Mouse (Mus musculus): ENCODE data around the gene Muc13.

Muc13 gene

GRCm38 (mm10) chr16:33828496-33828895 lies 34.7 kb downstream of the Muc13 start:
- no peak for DNase-seq (ENCODE audit: low spot score)

GRCm38 (mm10) chr16:33829301-33829831 lies 35.5 kb downstream of the Muc13 start, which contains the start of gene Itgb5:
TSS of gene Itgb5 (plus strand) at chr16:33829665.
- DNase-seq (ENCODE audit: low spot score): peak; percentile 75

GRCm38 (mm10) chr16:33829842-33830511 lies 36.1 kb downstream of the Muc13 start:
- DNase-seq (ENCODE audit: low spot score): peak; percentile 33

- DNase-seq (ENCODE audit: low spot score): no peak
These were observed 36.8 kb downstream of the Muc13 start for GRCm38 (mm10) chr16:33830512-33831105.

GRCm38 (mm10) chr16:33832057-33832456 lies 38.2 kb downstream of the Muc13 start:
- DNase-seq (ENCODE audit: low spot score): no peak

- DNase-seq (ENCODE audit: low spot score): no peak
These were observed 39.0 kb downstream of the Muc13 start for GRCm38 (mm10) chr16:33832728-33833428.

DNA sequence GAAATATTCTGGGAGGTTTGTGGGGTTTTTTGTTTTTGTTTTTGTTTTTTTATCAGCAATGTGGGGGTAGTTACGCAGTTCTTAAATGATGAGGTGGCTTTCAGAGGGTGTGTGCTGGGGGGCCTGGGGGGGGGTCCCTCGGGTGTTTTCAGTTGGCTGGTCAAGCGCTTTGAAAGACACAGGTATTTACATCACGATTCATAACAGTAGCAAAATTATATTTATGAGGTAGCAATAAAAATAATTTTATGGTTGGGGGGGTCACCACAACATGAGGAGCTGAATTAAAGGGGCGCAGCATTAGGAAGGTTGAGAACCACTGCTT lies 39.6 kb downstream of the Muc13 start:
- no peak for DNase-seq (ENCODE audit: low spot score)

GRCm38 (mm10) chr16:33833781-33834482 lies 40.1 kb downstream of the Muc13 start:
- no peak for DNase-seq (ENCODE audit: low spot score)

DNA sequence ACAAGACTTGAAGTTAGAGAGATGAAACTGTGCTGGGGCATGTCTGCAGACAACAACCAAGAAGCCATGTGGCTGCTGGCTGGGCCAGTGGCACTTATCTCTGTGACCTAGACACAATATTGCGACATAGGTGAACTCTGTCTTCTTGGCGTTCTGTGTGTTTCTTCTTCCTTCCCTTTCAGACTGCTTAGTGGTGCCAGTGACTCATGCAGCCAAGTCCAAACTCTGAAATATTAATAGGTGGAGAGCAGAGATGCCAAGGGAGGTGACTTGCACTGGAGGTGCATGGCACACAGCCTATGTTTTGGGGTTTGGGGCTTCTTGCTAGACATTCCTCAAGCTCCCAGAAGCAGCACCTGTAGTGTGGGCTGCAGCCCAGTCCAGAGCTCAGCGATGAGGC lies 42.8 kb downstream of the Muc13 start:
- no peak for DNase-seq (ENCODE audit: low spot score)

GRCm38 (mm10) chr16:33837191-33837590 lies 43.4 kb downstream of the Muc13 start:
- DNase-seq (ENCODE audit: low spot score): no peak

DNA sequence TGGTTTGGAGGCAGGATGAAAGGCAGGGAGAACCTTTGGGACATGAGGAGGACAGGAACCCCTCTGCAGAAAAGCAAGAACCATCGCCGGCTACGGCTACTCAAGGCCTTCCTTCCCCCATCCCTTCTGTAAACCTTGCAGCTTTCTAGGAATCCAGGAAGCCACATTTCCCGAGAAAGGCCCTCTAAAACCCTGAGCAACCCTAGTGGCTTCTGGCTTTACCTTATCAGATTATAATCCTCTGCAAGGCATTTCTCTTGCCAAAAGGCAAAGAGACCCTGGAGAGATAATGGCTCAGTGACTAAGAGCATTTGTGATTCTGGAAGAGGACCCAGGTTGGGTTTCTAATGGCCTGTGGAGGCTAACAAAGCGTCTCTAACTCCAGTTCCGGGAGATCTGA lies 46.8 kb downstream of the Muc13 start:
- DNase-seq (ENCODE audit: low spot score): no peak

DNA sequence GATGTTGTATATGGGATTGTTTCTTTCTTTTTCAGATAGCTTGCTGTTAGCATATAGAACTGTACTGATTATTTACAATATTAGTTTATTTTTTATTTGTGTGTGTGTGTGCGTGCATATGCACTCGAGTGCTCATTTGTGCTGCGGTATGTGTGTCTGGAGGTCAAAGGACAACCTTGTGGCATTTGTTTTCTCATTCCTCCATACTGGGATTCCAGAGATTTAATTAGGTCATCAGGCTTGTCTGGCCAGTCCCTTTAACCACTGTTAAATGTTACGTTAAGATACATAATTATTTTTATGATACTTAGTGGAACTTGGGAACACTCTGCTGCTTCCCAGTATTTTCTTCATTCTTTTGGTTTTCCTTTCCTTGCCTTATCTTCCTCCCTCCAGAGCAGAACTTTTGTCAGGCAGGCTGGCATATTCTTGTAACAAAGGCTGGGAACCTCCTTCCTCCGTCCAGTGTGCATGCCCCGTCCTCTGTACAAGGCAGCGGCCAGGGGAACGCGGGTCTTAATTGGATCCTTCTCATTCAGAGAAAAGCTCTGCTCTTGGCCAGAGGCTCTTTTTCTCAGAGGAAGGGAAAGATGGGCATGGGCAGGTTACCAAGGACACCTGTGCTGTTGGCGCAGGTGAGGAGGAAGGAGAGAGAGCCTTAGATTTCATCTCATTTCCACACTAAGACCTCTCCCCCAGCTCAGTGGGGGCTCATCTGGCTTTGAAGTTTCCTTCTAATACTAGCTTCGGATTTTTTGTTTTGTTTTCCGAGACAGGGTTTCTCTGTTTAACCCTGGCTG lies 48.4 kb downstream of the Muc13 start:
- DNase-seq (ENCODE audit: low spot score): no peak

DNA sequence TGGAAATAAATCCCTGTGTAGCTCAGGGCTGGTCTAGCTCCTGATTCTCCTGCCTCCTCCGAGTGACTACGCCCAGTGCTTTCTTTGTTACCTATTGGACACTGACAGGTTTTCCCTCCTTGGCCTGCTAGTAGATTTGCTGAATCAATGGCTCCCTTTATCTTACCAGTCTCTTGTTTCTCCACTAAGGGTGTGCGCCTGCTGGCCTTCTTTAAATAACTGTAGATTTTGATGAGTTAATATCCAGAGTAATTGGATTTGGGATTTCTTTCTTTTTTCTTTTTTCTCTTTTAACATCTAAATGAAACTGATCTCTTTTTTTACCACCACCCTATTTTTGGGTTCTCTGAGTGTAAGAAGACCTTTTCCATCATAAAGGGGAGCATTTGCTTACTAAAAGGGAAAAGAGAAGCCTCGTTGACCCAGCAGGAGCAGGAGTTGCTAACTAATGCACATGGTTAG lies 50.3 kb downstream of the Muc13 start:
- no peak for DNase-seq (ENCODE audit: low spot score)

DNA sequence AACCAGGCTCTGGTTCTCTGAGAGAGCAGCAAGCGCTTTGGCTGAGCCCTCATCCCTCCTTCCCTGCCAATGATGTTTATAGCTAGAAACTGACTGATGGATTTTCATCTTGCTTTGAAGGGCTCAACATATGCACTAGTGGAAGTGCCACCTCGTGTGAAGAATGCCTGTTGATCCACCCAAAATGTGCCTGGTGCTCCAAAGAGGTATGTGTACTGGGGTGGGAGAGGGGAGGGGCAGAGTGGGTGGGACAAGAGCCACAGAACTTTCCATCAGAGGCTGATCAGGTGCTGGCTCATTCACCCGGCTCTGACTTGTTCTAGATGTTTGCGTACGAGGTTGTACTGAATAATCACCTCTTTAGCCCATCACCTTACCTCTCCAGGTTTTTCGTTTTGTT lies 51.0 kb downstream of the Muc13 start:
- no peak for DNase-seq (ENCODE audit: low spot score)

GRCm38 (mm10) chr16:33853271-33853670 lies 59.4 kb downstream of the Muc13 start:
- DNase-seq (ENCODE audit: low spot score): no peak

- no peak for DNase-seq (ENCODE audit: low spot score)
These were observed 64.9 kb downstream of the Muc13 start for GRCm38 (mm10) chr16:33858766-33859165.

DNA sequence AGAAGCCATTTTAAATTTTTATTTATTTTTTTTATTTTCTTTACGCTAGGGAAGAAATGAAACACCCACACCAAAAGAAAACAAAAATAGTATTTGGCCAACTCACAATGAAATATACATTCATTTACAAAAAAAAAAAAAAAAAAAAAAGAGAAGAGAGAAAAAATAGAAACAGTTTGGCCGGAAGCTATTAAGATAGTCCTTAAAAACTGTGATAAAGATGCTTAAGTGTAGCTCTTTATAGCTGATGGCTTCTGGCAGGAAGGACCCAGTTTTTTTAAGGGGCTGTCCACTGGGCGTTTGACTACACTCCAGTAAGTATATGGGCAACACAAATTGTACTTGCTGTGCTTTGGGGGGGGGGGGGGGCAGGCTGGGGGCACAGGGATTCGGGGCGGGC lies 65.5 kb downstream of the Muc13 start:
- DNase-seq (ENCODE audit: low spot score): no peak

- DNase-seq (ENCODE audit: low spot score): no peak
These were observed 66.3 kb downstream of the Muc13 start for GRCm38 (mm10) chr16:33859988-33860700.

GRCm38 (mm10) chr16:33862406-33862805 lies 68.6 kb downstream of the Muc13 start:
- no peak for DNase-seq (ENCODE audit: low spot score)

DNA sequence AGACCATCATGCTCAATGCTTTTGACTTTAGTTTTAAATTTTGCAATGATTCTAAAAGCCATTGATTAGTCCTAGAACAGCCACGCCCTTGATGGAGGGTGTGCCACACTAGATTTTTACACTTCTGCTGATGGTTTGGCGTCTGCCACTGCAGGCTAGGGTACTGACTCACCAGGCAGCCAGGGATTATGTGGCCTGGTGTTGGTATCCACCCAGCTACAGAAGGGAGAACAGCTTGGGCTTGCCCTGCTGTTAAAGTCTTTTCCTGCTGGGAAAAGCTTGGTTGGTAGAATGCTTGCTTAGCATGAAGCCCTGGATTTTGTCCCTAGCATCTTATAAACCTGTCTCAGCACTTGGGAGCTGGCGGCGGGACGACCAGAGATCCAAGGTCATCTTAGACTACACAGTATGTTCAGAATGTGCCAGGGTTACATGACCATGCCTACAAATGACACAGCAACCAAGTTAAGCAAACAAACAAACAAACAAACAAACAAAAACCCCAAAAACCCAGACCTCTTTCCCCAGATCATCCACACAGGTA lies 69.4 kb downstream of the Muc13 start:
- no peak for DNase-seq (ENCODE audit: low spot score)

Measured in ovary, postnatal 10 days (tissue).